Mouse (Mus musculus): ENCODE results near the gene C1qtnf3. TPM values are rescaled to one million over a fixed set of nuclear protein-coding genes. Genes with fewer than 3 reads are reported as not detected.

Gene C1qtnf3
- total and polyA plus RNA-seq, 2 experiments from 2014 or later, result 0.55 to 0.75 TPM

DNA sequence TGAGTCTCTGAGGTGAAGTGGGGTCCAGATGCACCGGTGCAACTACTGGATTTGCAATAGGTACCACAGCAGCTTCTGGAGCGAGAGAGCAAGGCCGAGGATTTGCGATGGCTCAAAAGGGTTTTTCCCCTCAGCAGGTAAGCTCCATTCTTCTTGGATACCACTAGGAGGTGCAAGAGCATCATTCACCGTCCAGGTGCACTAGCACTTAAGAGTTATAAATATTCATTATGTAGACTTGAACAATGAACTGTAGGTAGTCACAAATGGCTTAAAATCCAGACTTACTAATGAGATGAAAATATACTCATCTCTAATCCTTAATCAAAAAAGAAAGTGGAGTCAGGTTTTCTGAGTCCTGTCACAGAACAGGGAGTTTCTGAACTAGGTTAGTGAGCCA, 56.6 kb downstream of the C1qtnf3 start:
- Histone ChIP-seq H3K27ac (ENCODE audit: low read depth, low read length) (no peak overlapping the region), H3K36me3 (ENCODE audit: insufficient read depth, low read length) (no peaks in the 10 kb centered on the region), H3K4me2 (ENCODE audit: low read depth, low read length, poor library complexity, severe bottlenecking) (no peak overlapping the region), H3K9ac (replicated peaks; ENCODE audit: low read length, poor library complexity, severe bottlenecking) (no peak overlapping the region), H3K4me3 (ENCODE audit: low read depth, low read length) (no peak overlapping the region), H3K27me3 (ENCODE audit: insufficient read depth, low read length) (no peaks in the 10 kb centered on the region), H3K4me1 (ENCODE audit: insufficient read depth, low read length) (no peaks in the 10 kb centered on the region), H3K9me3 (ENCODE audit: low read length) (no peaks in the 10 kb centered on the region)
- no peak for ATAC-seq (ENCODE audit: low FRiP score)
- 27% methylated on average over 5 of the region's 5 CpGs for WGBS
- peak; percentile 70 for TF ChIP-seq CTCF (IDR thresholded peaks at IDR 0.05)
- peak; percentile 40 for DNase-seq (ENCODE audit: low spot score)

DNA sequence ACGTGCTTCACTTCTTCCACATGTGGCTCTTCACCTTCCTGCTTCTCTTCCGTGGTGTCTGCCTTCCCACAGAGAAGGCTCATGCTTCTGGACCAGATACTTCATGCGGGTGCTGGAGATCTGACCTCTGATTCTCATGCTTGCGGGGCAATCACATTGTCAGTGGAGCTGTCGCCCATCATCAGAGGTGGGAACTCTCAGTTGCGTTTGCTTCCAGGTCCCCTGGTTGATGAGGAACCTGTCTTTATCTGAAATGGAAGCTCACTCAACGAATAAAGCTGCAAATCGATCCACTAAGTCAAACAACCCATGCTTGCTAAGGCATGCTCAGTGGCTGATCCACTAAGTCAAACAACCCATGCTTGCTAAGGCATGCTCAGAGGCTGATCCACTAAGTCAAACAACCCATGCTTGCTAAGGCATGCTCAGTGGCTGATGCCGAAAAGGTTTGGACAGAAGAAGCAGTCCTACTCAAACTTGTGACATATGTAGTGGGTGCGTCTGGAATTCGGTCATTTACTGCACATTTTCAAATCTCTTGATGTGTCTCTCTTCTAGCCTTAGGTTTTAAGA, 58.9 kb downstream of the C1qtnf3 start:
- H3K4me2 ChIP-seq (ENCODE audit: low read depth, low read length, poor library complexity, severe bottlenecking), result no peak overlapping the region
- H3K4me3 ChIP-seq (ENCODE audit: low read depth, low read length), result no peak overlapping the region
- ATAC-seq (ENCODE audit: low FRiP score), result no peak
- H3K27ac ChIP-seq (ENCODE audit: low read depth, low read length), result no peak overlapping the region
- DNase-seq (ENCODE audit: low spot score), result no peak
- H3K9me3 ChIP-seq (ENCODE audit: low read length), result no peaks in the 10 kb centered on the region
- TF ChIP-seq CTCF (IDR thresholded peaks at IDR 0.05), result no peak
- H3K9ac ChIP-seq (replicated peaks; ENCODE audit: low read length, poor library complexity, severe bottlenecking), result no peak overlapping the region
- no peaks in the 10 kb centered on the region for H3K36me3 ChIP-seq (ENCODE audit: insufficient read depth, low read length)
- 92% methylated on average over 11 of the region's 11 CpGs for WGBS
- H3K4me1 ChIP-seq (ENCODE audit: insufficient read depth, low read length), result no peaks in the 10 kb centered on the region
- H3K27me3 ChIP-seq (ENCODE audit: insufficient read depth, low read length), result no peaks in the 10 kb centered on the region

DNA sequence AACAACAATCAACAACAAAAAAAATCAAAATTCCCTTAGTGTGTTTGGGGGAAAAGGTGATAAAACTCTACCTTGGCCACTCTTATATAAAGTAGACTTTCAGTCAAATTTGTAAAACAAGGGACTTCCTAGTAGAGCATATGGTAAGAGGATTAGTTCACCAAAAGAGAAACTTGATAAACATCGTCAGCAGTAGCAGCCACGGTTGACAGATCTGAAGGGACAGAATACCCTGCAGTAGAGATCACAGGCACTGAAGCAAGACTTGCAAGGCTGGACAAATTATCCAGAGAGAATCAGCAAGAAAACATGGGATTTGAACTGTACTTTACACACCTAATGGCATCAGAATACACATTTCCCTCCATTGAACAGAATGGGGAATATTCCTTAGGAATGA, 62.8 kb downstream of the C1qtnf3 start:
- Histone ChIP-seq H3K9me3 (ENCODE audit: low read length) (no peaks in the 10 kb centered on the region), H3K9ac (replicated peaks; ENCODE audit: low read length, poor library complexity, severe bottlenecking) (no peak overlapping the region), H3K27me3 (ENCODE audit: insufficient read depth, low read length) (no peaks in the 10 kb centered on the region), H3K27ac (ENCODE audit: low read depth, low read length) (no peak overlapping the region), H3K4me2 (ENCODE audit: low read depth, low read length, poor library complexity, severe bottlenecking) (no peak overlapping the region), H3K4me1 (ENCODE audit: insufficient read depth, low read length) (no peaks in the 10 kb centered on the region), H3K36me3 (ENCODE audit: insufficient read depth, low read length) (no peaks in the 10 kb centered on the region), H3K4me3 (ENCODE audit: low read depth, low read length) (no peak overlapping the region)
- DNase-seq (ENCODE audit: low spot score) (no peak), ATAC-seq (ENCODE audit: low FRiP score) (no peak)
- 23% methylated on average over 2 of the region's 2 CpGs for WGBS
- TF ChIP-seq CTCF (IDR thresholded peaks at IDR 0.05), result no peak

DNA sequence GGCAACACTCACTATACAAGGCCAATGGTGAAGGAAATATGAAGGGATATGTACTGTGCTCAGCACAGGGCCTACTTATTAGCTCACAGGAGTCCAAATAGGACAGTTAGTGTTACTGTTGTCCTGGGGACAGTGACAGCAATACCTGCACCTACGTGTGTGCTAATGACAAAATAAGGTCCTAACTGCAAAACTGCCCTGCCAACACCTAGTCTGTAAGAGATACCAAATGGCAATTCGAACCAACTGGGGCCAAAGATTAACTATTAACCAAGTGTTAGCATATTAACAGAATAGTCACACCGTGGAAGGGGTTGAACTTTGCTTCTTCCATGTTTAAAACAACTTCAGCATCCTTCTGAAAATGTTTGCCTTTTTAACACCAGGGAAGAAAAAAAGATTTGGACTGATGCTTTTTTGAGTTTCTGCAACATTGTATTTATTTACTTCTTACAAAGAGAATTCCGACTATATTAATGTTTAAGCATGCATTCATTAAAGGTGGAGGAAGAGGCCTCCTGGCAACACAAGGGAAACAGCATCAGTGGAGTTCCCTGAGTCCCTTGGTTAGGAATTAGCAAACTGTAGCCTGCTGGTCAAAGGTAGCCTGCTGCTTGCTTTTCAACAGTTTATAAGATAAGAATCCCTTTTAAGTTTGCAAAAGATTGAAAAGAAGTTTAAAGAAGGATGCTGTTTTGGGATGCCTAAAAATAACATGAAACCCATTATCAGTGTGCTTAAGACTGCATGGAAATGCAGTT, 74.8 kb downstream of the C1qtnf3 start:
- no peak for TF ChIP-seq CTCF (IDR thresholded peaks at IDR 0.05)
- H3K4me1 ChIP-seq (ENCODE audit: insufficient read depth, low read length), result no peaks in the 10 kb centered on the region
- H3K4me3 ChIP-seq (ENCODE audit: low read depth, low read length), result no peak overlapping the region
- WGBS, result 76% methylated on average over 4 of the region's 4 CpGs
- no peak overlapping the region for H3K27ac ChIP-seq (ENCODE audit: low read depth, low read length)
- H3K4me2 ChIP-seq (ENCODE audit: low read depth, low read length, poor library complexity, severe bottlenecking), result no peak overlapping the region
- ATAC-seq (ENCODE audit: low FRiP score) (no peak), DNase-seq (ENCODE audit: low spot score) (no peak)
- no peaks in the 10 kb centered on the region for H3K36me3 ChIP-seq (ENCODE audit: insufficient read depth, low read length)
- no peaks in the 10 kb centered on the region for H3K9me3 ChIP-seq (ENCODE audit: low read length)
- no peaks in the 10 kb centered on the region for H3K27me3 ChIP-seq (ENCODE audit: insufficient read depth, low read length)
- H3K9ac ChIP-seq (replicated peaks; ENCODE audit: low read length, poor library complexity, severe bottlenecking), result no peak overlapping the region

Other genes starting within 250 kb of the C1qtnf3 start
- 9.0 TPM in 2 replicates for gene Rai14, start 237.7 kb upstream of the C1qtnf3 start, total RNA-seq (2014; rRNA removed)
- 2.7 and 4.3 TPM in 2 replicates for gene Rai14, start 237.7 kb upstream of the C1qtnf3 start, polyA plus RNA-seq (2015; fragmentation: Nextera tagmentation; extraction: Ambion mirVana)
- 5.2 and 6.3 TPM in 2 replicates for gene Amacr, start 29.4 kb downstream of the C1qtnf3 start, total RNA-seq (2014; rRNA removed)
- 9.8 and 11.1 TPM in 2 replicates for gene Amacr, start 29.4 kb downstream of the C1qtnf3 start, polyA plus RNA-seq (2015; fragmentation: Nextera tagmentation; extraction: Ambion mirVana)
- not detected in 2 replicates for gene Slc45a2, start 48.4 kb downstream of the C1qtnf3 start, total RNA-seq (2014; rRNA removed)
- 0.05 TPM in 1 of 2 replicates, not detected in the other for gene Slc45a2, start 48.4 kb downstream of the C1qtnf3 start, polyA plus RNA-seq (2015; fragmentation: Nextera tagmentation; extraction: Ambion mirVana)
- gene Rxfp3, start 85.7 kb downstream of the C1qtnf3 start, total RNA-seq (2014; rRNA removed), result 5.1 and 5.6 TPM in 2 replicates
- 2.4 and 2.7 TPM in 2 replicates for gene Rxfp3, start 85.7 kb downstream of the C1qtnf3 start, polyA plus RNA-seq (2015; fragmentation: Nextera tagmentation; extraction: Ambion mirVana)
- gene Adamts12, start 112.5 kb downstream of the C1qtnf3 start, total RNA-seq (2014; rRNA removed), result 7.4 and 8.6 TPM in 2 replicates
- 0.88 and 0.94 TPM in 2 replicates for gene Adamts12, start 112.5 kb downstream of the C1qtnf3 start, polyA plus RNA-seq (2015; fragmentation: Nextera tagmentation; extraction: Ambion mirVana)